Mouse (Mus musculus) large intestine, adult 2 months (tissue): ENCODE results near the gene Gm11444. TPM values are rescaled to one million over a fixed set of nuclear protein-coding genes. Genes with fewer than 3 reads are reported as not detected.

Experiments used
- DNase-seq: peaks from one replicate; pipeline ENCODE4 v3.0.0-alpha.2; 2012; ENCODE audit warnings: low read depth, low spot score
- WGBS: fragments of 180-500 bp; shearing (Covaris S2); methylation state at CpG from one replicate; pipeline ENCODE4 v1.1.7; 2018; 5-methylcytosine and 5-hydroxymethylcytosine counted together
- polyA plus RNA-seq: library from polyadenylated mRNA; depleted of rRNA; stranded (reverse); fragments of >200 nt; gene quantifications from 2 replicates; pipeline ENCODE4 v1.2.3, GENCODE M21; 2012

The Gm11444 gene
- polyA plus RNA-seq, 1 experiment = not detected

- DNase-seq = no peak
- WGBS = 61% methylated on average over 24 of the region's 24 CpGs
These were observed 26.1 kb upstream of the Gm11444 start for GRCm38 (mm10) chr11:85876059-85876788.

DNA sequence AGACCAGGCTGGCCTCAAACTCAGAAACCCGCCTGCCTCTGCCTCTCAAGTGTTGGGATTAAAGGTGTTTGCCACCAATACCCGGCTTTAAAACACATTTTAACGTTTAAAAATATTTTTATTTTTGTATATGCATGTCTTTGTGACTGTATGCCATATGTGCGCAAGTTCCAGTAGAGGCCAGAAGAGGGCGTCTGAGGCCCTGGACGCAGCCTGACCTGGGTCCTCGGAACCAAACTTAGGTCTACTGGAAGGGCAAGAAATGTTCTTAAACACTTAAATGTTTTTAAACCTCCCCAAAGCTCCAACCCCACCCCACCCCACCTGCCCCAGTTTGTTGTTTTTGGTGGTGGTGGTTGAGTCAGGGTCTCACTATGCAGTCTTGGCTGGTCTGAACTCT lies 14.2 kb upstream of the Gm11444 start:
- WGBS = 47% methylated on average over 7 of the region's 7 CpGs
- no peak for DNase-seq

DNA sequence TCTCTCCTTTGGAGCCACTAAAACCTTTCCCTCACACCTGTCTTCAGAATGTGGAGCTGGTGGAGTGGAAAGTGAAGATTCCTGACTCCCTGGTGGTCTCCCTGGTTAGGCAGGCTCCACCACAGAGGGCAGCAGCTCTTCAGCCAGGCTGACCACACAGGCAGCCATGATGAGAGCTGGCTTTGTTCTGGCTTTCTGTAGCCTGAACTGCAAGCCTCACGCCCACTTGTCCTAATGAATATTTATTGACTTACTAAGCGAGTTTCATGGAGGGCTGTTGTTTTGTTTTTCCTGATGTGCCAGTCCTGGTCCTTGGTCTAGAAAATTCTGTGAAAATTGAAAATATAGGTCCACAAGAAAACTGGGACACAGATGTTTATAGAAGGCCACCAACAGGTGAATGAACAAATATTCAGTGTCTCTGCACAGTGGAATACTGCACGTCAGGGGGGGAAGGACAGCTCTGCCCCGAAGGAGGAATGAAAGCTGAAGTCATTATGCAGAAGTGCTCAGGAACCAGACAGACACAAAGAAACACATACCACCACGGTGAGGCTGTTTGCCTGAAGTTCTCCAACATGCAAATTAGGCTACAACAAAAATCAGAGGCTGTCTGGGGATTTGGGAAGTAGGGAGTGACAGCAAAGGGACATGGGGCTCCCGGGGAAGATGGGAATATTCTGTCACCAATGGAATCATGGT lies 8.0 kb upstream of the Gm11444 start:
- 27% methylated on average over 6 of the region's 6 CpGs for whole genome bisulfite sequencing
- no peak for DNase-seq

DNA sequence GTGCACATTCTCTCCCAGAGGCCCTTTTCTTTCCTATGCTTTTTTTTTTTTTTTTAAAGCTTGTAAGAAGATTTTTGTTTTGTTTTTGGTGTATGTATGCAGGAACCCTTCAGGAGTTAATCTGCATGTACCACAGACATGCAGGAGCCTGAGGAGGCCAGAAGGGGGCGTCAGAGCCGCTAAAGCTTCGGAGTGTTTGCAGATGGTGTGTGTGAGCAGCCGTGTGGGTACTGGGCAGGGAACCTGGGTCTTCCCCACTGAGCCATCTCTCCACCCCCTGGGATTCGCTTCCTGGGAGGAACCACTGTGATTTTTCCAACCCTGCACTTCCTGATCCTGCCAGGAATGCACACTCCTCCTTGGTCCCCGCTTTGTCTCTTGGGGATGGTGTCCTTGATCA lies 625 bp upstream of the Gm11444 start:
- 38% methylated on average over 6 of the region's 6 CpGs for WGBS
- no peak for DNase-seq

DNA sequence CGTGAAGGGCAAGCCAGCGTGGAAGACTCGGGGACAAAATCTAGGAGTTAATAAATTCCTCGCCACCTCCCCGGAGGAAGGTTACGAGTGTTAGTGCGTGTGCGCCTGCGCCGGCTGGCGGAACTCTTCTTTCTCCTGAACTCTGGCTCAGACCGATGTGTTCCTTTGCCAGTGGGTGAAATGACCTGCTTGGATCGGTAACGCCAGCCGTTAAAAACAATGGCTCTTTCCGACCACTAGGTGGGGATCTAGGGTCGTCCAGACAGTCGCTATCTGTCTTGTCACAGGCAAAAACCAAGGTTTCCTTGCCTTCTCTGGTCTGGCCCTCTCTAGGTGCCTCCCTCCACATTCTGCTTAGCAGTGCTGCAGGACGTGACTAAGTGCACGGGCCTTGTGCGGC lies 1.1 kb downstream of the Gm11444 start:
- DNase-seq = no peak
- 4% methylated on average over 21 of the region's 21 CpGs for WGBS

DNA sequence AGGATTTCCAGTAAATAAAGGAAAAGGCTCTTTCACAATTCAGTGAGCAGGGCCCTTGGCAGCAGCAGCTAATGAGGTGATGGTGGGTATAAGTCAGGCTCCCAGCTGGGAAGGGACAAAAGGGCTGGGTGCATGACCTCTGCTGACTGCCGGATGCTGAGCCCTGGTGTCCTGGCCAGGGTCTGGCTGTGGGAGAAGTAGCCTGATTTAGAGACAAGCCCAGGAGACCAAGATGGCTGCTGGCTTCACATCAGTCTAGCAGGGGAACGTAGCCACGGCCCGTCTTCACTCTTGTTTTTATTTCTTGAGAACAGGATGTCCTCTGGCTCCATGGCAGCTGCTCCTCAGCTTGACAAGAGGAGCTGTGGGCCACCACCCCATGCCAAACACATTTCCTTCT lies 3.6 kb downstream of the Gm11444 start:
- DNase-seq = no peak
- WGBS = 60% methylated on average over 4 of the region's 4 CpGs

- DNase-seq = no peak
- WGBS = 47% methylated on average over 5 of the region's 5 CpGs
These were observed 4.2 kb downstream of the Gm11444 start for GRCm38 (mm10) chr11:85845921-85846320.

DNA sequence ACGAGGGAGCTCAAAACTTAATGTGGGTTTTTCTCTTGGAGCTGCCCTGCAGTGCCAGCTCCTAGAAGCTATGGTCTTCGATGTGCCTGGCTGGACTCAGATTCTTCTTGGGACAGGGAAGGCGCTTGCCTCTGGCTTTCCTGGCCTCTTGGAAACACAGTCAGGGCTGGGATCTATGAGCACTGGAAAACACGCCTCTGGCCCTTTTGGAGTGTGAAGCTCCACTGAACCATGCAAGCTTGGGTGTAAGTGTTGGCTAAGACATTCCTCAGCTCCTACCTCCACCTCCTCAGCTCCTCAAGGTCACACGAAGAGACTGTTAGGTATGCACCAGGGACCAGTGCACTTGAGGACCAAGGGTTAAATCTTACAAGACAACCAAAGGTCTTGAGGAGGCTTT lies 5.2 kb downstream of the Gm11444 start:
- DNase-seq = no peak
- WGBS = 46% methylated on average over 5 of the region's 5 CpGs

DNA sequence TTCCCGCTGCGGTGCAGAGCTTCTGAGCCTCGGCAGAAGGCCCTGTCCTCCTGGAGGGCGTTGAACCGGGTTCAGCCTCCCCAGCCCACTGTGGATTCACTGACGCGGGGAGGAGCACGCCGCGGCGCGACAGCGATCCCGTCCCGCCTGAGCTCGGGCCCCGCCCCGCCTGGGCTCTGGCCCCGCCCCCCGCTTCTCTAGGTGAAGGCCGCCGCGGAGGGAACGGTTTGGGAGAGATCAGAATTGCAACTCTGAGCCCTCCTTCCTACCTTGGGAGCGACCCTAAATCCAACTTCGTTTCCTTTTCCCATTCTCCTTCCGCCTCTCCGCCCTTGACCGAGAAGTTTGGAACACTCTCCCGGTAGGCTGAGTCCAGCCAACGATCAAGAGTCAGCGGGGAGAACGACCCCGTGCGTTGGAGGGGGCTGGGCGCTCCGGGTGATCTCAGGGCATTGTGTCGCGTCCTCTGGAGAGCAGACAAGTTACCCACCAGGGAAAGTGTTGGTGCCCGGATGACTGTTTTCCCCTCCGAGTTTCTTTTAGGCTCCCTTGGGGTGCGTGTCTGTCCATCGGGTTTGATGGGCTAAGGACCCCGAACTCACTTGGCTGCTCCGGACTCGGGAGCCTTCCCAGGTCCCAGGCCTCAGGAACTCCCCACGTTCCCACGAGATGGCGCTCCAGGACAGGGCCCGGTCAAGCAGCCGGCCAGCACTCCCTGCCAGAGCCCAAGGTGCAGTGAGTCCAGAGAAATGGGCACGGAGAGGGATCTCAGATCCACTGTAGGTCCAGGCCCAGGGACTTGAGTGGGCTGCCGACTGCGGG lies 5.8 kb downstream of the Gm11444 start:
- DNase-seq = no peak
- under 1% methylated on average over 54 of the region's 54 CpGs for WGBS

GRCm38 (mm10) chr11:85843347-85843692 lies 6.8 kb downstream of the Gm11444 start:
- no peak for DNase-seq
- WGBS = 2% methylated on average over 18 of the region's 18 CpGs

DNA sequence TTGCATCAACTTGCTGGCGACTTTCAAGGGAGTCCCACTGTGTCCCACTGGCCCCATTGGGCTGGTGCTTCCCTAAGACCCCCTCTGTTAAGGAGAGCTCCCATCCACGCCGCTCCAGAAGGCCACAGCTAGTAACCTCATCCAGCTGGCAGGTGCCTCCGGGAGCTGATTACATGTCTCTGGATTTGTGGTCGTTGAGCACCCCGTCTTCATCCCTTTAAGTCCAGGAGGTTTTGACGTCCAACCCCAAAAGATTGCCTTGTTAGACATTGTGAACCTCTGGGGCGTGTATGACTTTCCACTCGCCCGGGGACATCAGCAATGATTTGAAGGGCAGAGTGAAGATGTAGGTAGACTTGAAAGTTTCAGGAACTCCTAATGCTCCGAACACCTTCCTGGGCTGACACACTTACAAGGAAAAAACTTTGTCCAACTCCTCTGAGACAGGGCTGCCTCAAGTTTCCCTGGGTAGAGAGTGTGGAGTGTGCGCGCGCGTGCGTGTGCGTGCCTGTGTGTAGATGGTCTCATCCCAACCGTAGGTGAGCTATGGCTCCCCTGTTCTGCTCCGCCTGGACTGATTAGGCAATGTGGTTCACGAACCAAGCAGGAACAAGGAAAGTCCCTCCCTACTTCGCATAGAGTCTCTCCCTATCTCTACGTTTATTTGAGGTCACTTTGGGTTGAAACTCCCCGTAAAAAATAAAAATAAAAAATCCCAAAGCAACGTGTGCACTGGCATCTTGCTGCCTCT lies 7.4 kb downstream of the Gm11444 start:
- 8% methylated on average over 24 of the region's 24 CpGs for WGBS
- DNase-seq = no peak

GRCm38 (mm10) chr11:85841980-85842379 lies 8.2 kb downstream of the Gm11444 start:
- WGBS = 2% methylated on average over 32 of the region's 32 CpGs
- no peak for DNase-seq

DNA sequence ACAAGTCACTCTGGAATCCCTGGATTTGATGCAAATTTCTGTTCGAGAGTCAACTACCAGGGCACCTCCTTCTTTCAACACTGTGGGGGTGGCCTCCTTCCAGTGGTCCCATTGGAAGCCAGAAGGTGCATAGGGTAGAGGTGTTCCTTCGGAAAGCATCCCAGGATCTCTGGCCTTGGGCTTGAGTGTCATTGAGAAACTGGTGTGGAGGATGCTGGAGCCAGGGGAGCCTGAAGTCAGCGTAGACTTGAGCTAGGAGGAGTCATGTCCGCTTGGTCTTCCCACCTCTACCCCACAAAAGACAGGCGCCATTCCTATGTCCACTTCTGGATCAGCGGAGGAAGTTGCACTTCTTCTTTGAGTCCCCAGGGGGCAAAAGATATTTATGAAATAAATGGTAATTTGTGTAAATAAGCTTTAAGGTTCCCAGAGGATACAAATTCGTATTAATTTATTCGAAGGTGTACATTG lies 8.9 kb downstream of the Gm11444 start:
- DNase-seq = no peak
- 16% methylated on average over 8 of the region's 8 CpGs for WGBS

DNA sequence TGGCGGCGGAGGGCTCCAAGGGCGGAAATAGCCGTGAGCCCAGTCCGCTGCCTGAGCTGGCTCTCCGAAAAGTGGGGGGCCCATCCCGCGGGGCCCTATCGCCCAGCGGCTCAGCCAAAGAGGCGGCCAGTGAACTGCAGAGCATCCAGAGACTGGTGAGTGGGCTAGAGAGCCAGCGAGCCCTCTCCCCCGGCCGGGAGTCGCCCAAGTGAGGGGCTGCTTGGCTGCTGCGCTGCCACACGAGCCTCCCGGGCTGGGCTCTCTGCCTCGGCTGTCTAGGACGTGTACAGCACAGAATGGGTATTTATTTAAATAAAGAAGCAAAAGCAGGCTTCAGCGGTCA lies 9.4 kb downstream of the Gm11444 start:
- no peak for DNase-seq
- WGBS = 9% methylated on average over 21 of the region's 21 CpGs

GRCm38 (mm10) chr11:85840031-85840802 lies 9.9 kb downstream of the Gm11444 start:
- WGBS = 15% methylated on average over 27 of the region's 27 CpGs
- DNase-seq = no peak

DNA sequence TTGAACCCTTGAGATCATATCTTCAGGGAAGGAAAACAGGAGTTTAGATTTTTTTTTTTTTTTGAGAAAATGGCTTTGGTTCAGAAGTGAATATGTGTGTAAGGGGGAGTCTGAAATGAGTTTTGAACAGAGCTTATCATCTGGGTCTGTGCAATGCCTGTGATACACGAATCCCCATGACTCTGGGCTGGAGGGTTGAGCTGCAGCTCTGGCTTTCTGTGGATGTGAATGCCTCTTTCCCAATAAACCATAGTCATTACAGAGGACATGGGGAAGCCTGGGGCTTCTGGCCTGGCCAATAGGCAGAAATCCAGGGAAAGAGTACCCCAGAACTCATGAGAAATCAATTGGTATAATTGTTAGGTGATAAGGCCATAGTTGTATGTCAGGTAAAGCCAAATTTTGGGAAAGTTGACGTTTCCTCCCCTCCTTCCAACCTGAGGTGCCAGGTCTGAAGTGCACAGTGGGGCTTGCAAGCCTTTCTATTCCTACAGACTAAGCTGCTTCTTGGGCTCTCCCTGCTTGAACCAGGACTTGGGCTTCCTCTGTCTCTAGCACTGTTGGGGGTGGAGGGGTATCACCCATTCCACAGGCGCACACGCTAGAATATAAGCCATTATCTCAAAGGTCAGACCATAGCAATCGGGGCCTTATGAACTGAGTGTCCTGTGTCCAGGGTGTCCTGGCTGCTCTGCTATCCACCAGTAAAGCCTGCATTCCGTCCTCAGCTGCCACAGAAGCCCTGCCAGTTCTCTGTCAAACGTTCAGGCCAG lies 10.7 kb downstream of the Gm11444 start:
- DNase-seq = no peak
- 44% methylated on average over 7 of the region's 7 CpGs for WGBS

- no peak for DNase-seq
- WGBS = 24% methylated on average over 20 of the region's 20 CpGs
These were observed 11.5 kb downstream of the Gm11444 start for GRCm38 (mm10) chr11:85838424-85839257.
